Mouse (Mus musculus) forebrain, embryonic 15.5 days (tissue): ENCODE results near the gene Msh6. TPM values are rescaled to one million over a fixed set of nuclear protein-coding genes. Genes with fewer than 3 reads are reported as not detected.
"Not testable (repeated sequence)": the region's sequence is repeated elsewhere in the genome, so short reads cannot be mapped to it uniquely, and the experiment has no call there.

Experiments
- ATAC-seq: fragments of 200-750 bp; cut with Nextera tagmentation; replicated peaks from 2 replicates; pipeline ENCODE4 v1.8.0; 2017; ENCODE audit warnings: mild to moderate bottlenecking, moderate TSS enrichment, moderate library complexity
- H3K27ac ChIP-seq: fragments of 300-500 bp; sonication (generic); replicated peaks from 2 replicates; pipeline ENCODE4 v1.5.1; 2015; ENCODE audit warnings: mild to moderate bottlenecking, inconsistent platforms
- H3K27me3 ChIP-seq: fragments of 300-500 bp; sonication (generic); 2 replicates; pipeline ENCODE4 v1.6.1; 2015; ENCODE audit warnings: inconsistent platforms
- H3K36me3 ChIP-seq: fragments of 300-500 bp; sonication (generic); 2 replicates; pipeline ENCODE4 v1.6.1; 2015; ENCODE audit warnings: mild to moderate bottlenecking, inconsistent platforms
- H3K4me1 ChIP-seq: fragments of 300-500 bp; sonication (generic); 2 replicates; pipeline ENCODE4 v1.6.1; 2015; ENCODE audit warnings: inconsistent platforms
- H3K4me2 ChIP-seq: fragments of 300-500 bp; sonication (generic); replicated peaks from 2 replicates; pipeline ENCODE4 v1.6.1; 2015; ENCODE audit warnings: mild to moderate bottlenecking, inconsistent platforms
- H3K4me3 ChIP-seq: fragments of 300-500 bp; sonication (generic); 2 replicates; pipeline ENCODE4 v1.5.1; 2015; ENCODE audit warnings: mild to moderate bottlenecking, inconsistent platforms
- H3K9ac ChIP-seq: fragments of 300-500 bp; sonication (generic); replicated peaks from 2 replicates; pipeline ENCODE4 v1.6.1; 2015; ENCODE audit warnings: mild to moderate bottlenecking, inconsistent platforms
- H3K9me3 ChIP-seq: fragments of 300-500 bp; sonication (generic); 2 replicates; pipeline ENCODE4 v1.6.1; 2016; ENCODE audit warnings: inconsistent platforms
- WGBS: fragments of 180-500 bp; shearing (Covaris S2); methylation state at CpG from one replicate; pipeline ENCODE4 v1.1.7; 2015; ENCODE audit warnings: mixed read lengths; 5-methylcytosine and 5-hydroxymethylcytosine counted together
- polyA plus RNA-seq: library from polyadenylated mRNA; unstranded; fragments of >200 nt; fragmentation: Nextera tagmentation; extraction: Ambion mirVana; gene quantifications from 2 replicates; pipeline ENCODE4 v1.2.1, GENCODE M21; 2015

Msh6 gene
- polyA plus RNA-seq = 42.7 and 43.0 TPM in 2 replicates

DNA sequence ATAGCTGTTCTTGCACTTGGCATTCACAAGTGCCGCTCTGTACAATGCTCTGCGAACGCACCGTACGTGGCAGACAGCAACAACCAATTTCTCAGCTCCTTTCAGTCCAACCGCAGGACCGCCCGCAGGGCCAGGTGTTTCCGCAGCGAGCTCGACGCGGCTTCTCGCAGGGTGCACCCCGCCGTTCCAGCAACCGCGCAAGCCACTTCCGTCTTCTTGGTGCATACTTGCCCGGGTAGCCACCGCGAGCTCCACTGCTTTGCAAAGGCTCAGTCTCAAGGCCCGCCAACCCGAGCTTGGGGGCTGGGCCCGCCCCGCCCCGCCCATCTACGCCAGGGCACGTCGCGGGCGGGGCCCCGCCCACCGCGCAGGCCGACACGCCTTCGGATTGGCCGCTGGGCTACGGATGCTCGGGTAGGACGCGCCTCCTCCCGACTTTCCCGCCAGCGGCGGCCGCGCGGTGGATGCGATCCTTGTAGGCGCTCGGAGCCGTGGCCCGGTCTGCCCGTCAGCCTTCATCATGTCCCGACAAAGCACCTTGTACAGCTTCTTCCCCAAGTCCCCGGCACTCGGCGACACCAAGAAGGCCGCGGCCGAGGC, at the start of gene Msh6:
Gene Msh6 (plus strand): TSS at position 434 of the 600 bp plus-strand sequence.
- H3K4me3 ChIP-seq = peak within 1 kb of the TSS; percentile 99
- no peaks in the 10 kb centered on the region for H3K36me3 ChIP-seq
- ATAC-seq = peak; percentile 98
- peaks cover 18% of the 10 kb centered on the region for H3K4me1 ChIP-seq
- H3K9me3 ChIP-seq = no peaks in the 10 kb centered on the region
- WGBS = under 1% methylated on average over 63 of the region's 63 CpGs
- H3K27ac ChIP-seq = peak within 1 kb of the TSS; percentile 92
- peak within 1 kb of the TSS; percentile 89 for H3K9ac ChIP-seq
- peak within 1 kb of the TSS; percentile 84 for H3K4me2 ChIP-seq
- no peaks in the 10 kb centered on the region for H3K27me3 ChIP-seq

DNA sequence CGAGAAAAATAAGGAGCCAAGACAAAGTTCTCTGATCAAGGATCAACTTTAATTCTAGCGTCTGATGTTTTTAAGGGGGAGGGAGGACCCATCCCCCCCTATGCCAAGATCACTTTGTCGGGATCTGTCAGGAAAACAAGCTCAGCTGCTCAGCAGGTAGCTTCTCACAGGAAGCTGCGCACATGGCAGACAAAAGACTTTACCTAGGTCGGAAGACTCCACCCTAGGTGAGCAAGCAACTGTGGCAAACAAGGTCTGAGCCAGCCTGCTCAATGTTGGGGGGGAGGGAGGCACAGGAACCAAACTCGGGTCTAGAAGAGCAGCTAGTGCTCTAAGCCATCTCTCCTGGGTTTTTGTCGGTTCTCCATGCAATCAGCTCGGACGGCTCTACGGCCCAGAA, 40.5 kb upstream of the Msh6 start:
- Histone ChIP-seq H3K4me3 (no peak overlapping the region), H3K36me3 (no peaks in the 10 kb centered on the region), H3K27ac (no peak overlapping the region), H3K27me3 (no peaks in the 10 kb centered on the region), H3K4me2 (no peak overlapping the region), H3K4me1 (no peaks in the 10 kb centered on the region), H3K9me3 (no peaks in the 10 kb centered on the region), H3K9ac (no peak overlapping the region)
- no peak for ATAC-seq
- WGBS = 86% methylated on average over 10 of the region's 10 CpGs

DNA sequence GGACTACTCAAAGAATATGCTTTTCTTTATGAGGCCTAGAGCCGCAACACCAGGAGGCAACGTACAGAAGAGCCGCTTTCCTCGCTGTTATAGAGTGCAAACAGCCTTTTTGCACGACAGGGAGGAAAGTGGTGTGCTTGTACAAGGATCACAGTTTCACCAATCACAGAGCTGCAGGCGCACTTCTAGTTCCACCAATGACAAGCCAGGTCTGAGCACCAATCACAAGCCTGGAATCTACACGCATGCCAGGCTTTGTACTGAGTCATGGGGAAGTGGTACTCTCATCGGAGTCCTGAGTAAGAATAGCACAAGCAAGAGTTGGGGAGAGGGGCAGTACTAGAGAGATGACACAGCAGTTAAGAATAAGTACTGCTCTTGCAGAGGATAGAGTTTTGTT, 40.1 kb upstream of the Msh6 start:
- ATAC-seq = no peak
- Histone ChIP-seq H3K27me3 (no peaks in the 10 kb centered on the region), H3K4me2 (no peak overlapping the region), H3K4me1 (no peaks in the 10 kb centered on the region), H3K9me3 (no peaks in the 10 kb centered on the region), H3K9ac (no peak overlapping the region), H3K4me3 (no peak overlapping the region), H3K27ac (no peak overlapping the region), H3K36me3 (no peaks in the 10 kb centered on the region)
- WGBS = 93% methylated on average over 8 of the region's 8 CpGs

DNA sequence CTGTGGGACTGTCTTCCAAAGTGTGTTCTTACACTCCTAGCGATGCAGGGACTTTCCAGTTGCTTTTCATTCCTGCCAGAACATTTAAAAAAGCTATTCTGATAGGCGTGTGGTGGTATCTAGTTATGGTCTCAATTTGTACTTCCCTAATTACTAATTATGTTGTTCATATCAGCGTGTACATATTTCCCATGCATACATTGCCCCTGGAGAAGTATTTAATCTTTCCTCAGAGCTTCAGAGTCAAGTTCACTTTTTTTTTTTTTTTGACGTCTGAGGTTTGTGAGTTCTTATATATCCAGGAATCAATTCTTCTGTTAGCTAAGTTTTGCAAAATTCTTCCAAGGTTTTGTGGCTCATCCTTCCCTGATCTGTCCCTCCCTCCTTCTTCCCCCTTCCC, 38.7 kb upstream of the Msh6 start:
- H3K9ac ChIP-seq = no peak overlapping the region
- H3K36me3 ChIP-seq = no peaks in the 10 kb centered on the region
- H3K27ac ChIP-seq = no peak overlapping the region
- H3K27me3 ChIP-seq = no peaks in the 10 kb centered on the region
- no peak for ATAC-seq
- no peaks in the 10 kb centered on the region for H3K4me1 ChIP-seq
- WGBS = 87% methylated on average over 4 of the region's 4 CpGs
- no peaks in the 10 kb centered on the region for H3K9me3 ChIP-seq
- H3K4me3 ChIP-seq = no peak overlapping the region
- no peak overlapping the region for H3K4me2 ChIP-seq

DNA sequence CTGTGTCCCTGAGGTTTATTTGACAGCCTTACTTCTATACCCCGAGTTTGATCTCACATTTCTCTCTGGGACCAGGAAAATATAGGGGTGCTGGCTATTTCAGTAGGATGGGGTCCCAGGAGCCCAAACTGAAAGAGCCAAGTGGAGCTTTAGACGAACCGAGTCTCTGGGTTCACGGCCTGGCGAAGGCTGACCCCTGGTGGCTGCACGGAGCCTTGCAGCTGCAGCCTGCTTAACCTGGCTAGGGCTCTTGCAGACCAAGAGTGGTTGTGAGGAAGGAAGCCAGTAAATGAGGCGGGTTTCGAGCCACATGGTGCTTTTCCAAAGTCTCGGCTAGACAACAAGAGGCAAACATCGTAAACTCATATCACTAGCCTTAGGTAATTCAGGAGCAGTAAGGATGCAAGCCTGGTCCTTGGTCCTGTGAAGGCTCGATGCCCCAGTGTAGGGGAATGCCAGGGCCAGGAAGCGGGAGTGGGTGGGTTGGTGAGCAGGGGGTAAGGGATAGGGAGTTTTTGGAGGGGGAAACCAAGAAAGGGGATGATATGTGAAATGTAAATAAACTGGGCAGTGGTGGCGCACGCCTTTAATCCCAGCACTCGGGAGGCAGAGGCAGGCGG, 25.8 kb upstream of the Msh6 start:
- H3K4me2 ChIP-seq = no peak overlapping the region
- H3K27ac ChIP-seq = no peak overlapping the region
- no peaks in the 10 kb centered on the region for H3K36me3 ChIP-seq
- H3K9me3 ChIP-seq = no peaks in the 10 kb centered on the region
- WGBS = 42% methylated on average over 16 of the region's 16 CpGs
- no peaks in the 10 kb centered on the region for H3K27me3 ChIP-seq
- H3K4me3 ChIP-seq = no peak overlapping the region
- ATAC-seq = peak; percentile 78
- no peak overlapping the region for H3K9ac ChIP-seq
- no peaks in the 10 kb centered on the region for H3K4me1 ChIP-seq

DNA sequence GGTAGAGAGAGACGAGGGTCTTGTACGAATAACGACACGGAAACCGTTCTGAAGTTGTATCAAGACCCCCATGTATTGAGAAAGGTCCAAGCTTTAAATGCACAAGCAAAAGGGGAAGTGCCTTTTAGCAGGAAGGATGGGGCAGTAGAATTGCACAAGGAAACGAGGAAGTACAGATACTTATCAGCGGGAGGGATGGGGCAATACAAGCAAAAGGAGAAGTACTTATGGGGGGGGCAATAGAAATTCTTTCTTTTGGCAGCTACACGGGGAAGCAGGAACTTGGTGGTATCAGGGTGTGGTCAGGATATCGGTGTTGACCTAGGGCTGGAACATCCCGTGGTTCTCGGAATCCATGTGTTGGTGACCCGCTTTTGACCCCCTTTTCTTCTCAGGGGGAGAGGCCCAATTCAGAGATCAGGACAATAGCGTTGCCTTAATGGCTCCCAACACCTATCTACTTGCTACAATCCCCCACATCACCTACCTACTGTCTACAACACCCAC, 20.2 kb upstream of the Msh6 start:
- not testable (repeated sequence) for H3K27ac ChIP-seq, H3K4me2 ChIP-seq, H3K36me3 ChIP-seq, H3K4me1 ChIP-seq, H3K9me3 ChIP-seq, H3K27me3 ChIP-seq, H3K4me3 ChIP-seq, ATAC-seq, H3K9ac ChIP-seq
- 92% methylated on average over 13 of the region's 13 CpGs for WGBS

DNA sequence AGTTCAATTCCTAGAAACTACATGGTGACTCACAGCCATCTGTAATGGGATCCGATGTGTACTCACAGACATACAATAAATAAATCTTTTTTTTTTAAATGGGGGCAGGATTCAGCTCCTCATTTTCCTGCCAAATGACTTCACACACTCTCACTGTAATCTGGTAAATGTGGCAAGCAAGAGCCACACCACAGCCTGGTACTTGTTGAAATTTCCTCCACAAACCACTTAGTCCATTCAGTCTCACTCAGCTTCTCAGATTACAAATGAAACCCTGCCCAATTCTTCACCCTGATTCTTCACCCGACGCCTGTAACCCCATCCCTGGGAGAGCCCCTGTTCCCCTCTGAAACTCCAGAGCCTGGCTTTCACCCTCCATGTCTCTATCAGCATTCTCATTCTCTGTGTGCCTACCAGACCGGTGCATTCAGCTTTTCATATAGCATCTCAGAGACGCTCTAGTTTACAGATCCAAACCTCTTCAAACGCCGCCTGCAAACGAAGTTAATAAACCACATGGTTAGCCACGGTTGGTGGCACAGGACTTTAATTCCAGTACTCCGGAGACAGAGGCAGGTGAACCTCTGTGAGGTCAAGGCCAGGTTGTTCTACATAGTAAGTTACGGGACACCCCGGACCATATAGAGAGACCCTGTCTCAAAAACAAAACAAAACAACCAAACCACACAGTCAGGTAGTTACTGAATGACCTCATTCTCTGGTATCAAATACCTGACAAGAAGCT, 17.6 kb upstream of the Msh6 start:
- no peak overlapping the region for H3K4me3 ChIP-seq

DNA sequence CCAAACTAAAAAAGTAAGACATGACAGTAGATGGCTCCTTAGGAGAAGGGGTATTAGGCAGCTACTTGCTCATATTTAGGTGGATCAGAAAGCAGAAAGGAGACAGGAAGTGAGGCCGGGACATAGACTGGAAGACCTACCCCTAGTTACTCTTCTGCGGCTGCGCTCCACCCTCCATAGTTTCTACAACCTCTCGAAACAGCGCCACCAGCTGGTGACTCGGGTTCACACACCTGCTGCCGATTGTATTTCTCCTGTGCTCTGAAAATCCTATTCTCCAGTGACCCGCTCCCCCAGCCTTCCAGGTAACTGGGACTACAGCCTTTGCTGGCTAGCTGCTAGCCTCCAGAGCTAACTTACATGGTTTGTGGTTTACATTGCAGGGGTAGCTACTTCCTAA, 16.6 kb upstream of the Msh6 start:
- Histone ChIP-seq H3K27ac (no peak overlapping the region), H3K9ac (no peak overlapping the region), H3K4me1 (no peaks in the 10 kb centered on the region), H3K4me3 (no peak overlapping the region), H3K9me3 (no peaks in the 10 kb centered on the region), H3K36me3 (no peaks in the 10 kb centered on the region), H3K27me3 (no peaks in the 10 kb centered on the region), H3K4me2 (no peak overlapping the region)
- 60% methylated on average over 8 of the region's 8 CpGs for WGBS
- no peak for ATAC-seq

More for the DNA sequence above, 17.6 kb upstream of the Msh6 start:
- Histone ChIP-seq H3K36me3 (no peaks in the 10 kb centered on the region), H3K27me3 (no peaks in the 10 kb centered on the region), H3K4me1 (no peaks in the 10 kb centered on the region), H3K27ac (no peak overlapping the region), H3K4me2 (no peak overlapping the region), H3K9me3 (no peaks in the 10 kb centered on the region), H3K9ac (no peak overlapping the region)
- no peak for ATAC-seq
- 78% methylated on average over 12 of the region's 12 CpGs for WGBS

DNA sequence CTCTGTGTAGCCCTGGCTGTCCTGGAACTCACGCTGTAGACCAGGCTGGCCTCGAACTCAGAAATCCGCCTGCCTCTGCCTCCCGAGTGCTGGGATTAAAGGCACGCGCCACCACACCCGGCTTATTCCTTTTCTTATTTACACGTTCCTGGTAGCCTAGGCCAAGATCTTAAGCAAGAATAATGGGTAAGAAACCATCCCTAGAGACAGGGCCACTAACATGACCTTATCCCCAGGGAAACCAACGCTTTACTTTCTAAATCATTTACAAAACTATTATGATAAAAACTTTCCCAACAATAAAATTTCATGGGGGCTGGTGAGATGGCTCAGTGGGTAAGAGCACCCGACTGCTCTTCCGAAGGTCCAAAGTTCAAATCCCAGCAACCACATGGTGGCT, 15.5 kb upstream of the Msh6 start:
- not testable (repeated sequence) for H3K4me3 ChIP-seq, H3K9me3 ChIP-seq, H3K4me1 ChIP-seq, H3K4me2 ChIP-seq, H3K27ac ChIP-seq, H3K9ac ChIP-seq, ATAC-seq, H3K27me3 ChIP-seq, H3K36me3 ChIP-seq
- WGBS = 95% methylated on average over 11 of the region's 11 CpGs

DNA sequence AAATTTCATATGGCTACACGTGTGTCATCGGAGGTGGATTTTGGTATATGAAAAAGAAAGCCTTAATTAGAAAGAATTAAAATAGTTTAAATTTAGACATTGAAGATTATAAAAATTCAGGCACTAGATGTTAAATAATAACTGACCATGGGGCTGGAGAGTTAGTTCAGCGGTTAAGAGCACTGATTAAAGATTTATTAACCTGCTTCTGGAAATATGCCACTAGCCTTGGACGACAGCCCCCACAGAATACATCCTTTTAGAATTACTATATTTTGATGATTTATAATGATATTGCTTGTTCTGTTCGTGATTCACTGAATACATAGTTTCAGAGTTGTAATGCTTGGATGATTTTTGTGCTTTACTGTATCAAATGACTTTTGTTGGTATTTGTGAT, 14.9 kb upstream of the Msh6 start:
- WGBS = 92% methylated on average over 5 of the region's 5 CpGs
- not testable (repeated sequence) for H3K36me3 ChIP-seq, H3K9me3 ChIP-seq, H3K4me3 ChIP-seq, H3K27ac ChIP-seq, ATAC-seq, H3K27me3 ChIP-seq, H3K9ac ChIP-seq, H3K4me2 ChIP-seq, H3K4me1 ChIP-seq

DNA sequence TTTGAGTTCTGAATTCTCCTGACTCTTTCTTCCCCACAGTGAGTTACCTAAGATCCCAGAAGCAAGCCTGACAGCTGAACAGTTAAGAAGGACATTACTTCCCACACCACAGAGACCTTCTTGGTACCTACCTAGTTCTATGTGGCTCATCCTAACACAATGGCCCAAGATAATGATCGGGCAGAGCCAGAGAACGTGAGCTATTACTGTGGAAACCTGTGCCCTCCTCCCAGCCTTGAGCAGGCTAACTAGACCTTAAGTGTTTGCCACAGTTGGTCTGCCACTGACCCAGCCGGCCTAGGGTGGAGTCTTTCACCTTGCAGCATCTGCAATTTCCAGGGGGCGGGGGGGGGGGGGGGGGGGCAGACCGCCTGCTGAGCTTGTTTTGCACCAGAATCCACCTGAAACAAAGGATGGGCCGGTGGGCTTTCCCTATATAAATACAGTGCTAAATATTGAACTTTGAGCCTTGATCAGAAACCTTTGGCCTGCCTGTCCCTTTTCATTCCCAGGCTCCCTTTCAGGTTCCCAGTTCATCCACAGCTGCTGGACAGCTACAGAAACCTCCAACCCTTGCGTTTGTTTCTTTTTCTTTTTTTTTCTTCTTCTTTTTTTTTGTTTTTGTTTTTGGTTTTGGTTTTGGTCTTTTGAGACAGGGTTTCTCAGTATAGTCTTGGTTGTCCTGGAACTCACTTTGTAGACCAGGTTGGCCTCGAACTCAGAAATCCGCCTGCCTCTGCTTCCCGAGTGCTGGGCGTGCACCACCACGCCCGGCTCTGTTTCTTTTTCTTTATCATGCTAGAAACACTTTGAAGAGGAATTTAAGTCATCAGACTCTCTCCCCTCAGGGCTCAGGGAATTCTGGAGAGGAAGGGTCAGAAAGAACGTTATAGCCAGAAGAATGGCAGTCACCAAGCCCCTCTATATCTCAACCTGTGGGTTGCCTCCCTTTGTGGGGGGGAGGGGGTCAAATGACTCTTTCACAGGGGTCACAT, 11.5 kb upstream of the Msh6 start:
- 93% methylated on average over 13 of the region's 14 CpGs for WGBS
- H3K27ac ChIP-seq = no peak overlapping the region
- no peak for ATAC-seq
- no peaks in the 10 kb centered on the region for H3K9me3 ChIP-seq
- no peak overlapping the region for H3K9ac ChIP-seq
- H3K27me3 ChIP-seq = no peaks in the 10 kb centered on the region
- no peaks in the 10 kb centered on the region for H3K4me1 ChIP-seq
- no peak overlapping the region for H3K4me3 ChIP-seq
- H3K36me3 ChIP-seq = no peaks in the 10 kb centered on the region
- H3K4me2 ChIP-seq = no peak overlapping the region
